Mouse (Mus musculus): Measurements from ENCODE around the gene Fgfr2. TPM values are rescaled to one million over a fixed set of nuclear protein-coding genes. Genes with fewer than 3 reads are reported as not detected.
A peak's percentile ranks its signal among the peaks of the same experiment; 100 is the strongest.

Fgfr2 gene
- polyA plus RNA-seq, 1 experiment from 2014 or later, result 17.2 TPM

- Histone ChIP-seq H3K4me2 (peak overlapping the region; percentile 81), H3K4me1 (replicated peaks) (peaks cover 43% of the 10 kb centered on the region), H3K9me3 (replicated peaks) (no peaks in the 10 kb centered on the region), H3K36me3 (no peaks in the 10 kb centered on the region), H3K4me3 (peak overlapping the region; percentile 92), H3K27me3 (0 out of 2 replicates have a peak, but pooled peaks cover under 1% of the 10 kb centered on the region), H3K9ac (peak overlapping the region; percentile 88), H3K27ac (peak overlapping the region; percentile 99)
- ATAC-seq (replicated peaks; ENCODE audit: insufficient number of reproducible peaks, insufficient read depth, low FRiP score, low read depth), result peak; percentile 83
- WGBS, result under 1% methylated on average over 13 of the region's 13 CpGs
Observed at GRCm38 (mm10) chr7:132575623-132576022, 547.5 kb downstream of the Fgfr2 start.

- Histone ChIP-seq H3K27ac (no peak overlapping the region), H3K4me3 (no peak overlapping the region), H3K36me3 (no peaks in the 10 kb centered on the region), H3K9ac (no peak overlapping the region), H3K4me1 (replicated peaks) (peaks cover 53% of the 10 kb centered on the region), H3K4me2 (peak overlapping the region; percentile 1; the same call in 1 of the 2 replicates), H3K27me3 (no peaks in the 10 kb centered on the region), H3K9me3 (replicated peaks) (no peaks in the 10 kb centered on the region)
- no peak for ATAC-seq (replicated peaks; ENCODE audit: insufficient number of reproducible peaks, insufficient read depth, low FRiP score, low read depth)
- 85% methylated on average over 5 of the region's 5 CpGs for WGBS
Observed at GRCm38 (mm10) chr7:132574646-132575045, 548.5 kb downstream of the Fgfr2 start.

DNA sequence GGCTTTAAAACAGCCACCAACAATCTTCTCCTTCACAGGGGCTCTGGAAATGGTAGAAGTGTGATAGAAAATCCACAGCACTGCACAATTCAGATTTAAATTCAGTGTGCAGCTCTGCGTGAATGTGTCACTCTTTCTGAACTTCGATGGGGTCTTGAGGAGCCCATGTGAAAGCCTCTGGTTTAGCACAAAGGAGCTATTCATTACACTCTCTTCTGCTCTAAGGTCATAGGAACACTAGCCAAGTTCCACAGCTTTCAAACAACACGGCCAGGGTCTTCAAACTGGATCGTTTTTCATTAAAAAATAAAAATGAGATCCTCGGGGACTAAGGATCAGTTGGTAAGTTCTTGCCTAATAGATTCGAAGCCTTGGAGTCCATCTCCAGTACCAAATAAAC lies 549.9 kb downstream of the Fgfr2 start:
- Histone ChIP-seq H3K9ac (no peak overlapping the region), H3K4me3 (no peak overlapping the region), H3K9me3 (replicated peaks) (no peaks in the 10 kb centered on the region), H3K36me3 (peaks cover 6% of the 10 kb centered on the region; the same call in 1 of the 2 replicates), H3K27ac (peak overlapping the region; percentile 10; the same call in 1 of the 2 replicates), H3K4me1 (replicated peaks) (peaks cover 58% of the 10 kb centered on the region), H3K27me3 (no peaks in the 10 kb centered on the region), H3K4me2 (peak overlapping the region; percentile 2; the same call in 1 of the 2 replicates)
- ATAC-seq (replicated peaks; ENCODE audit: insufficient number of reproducible peaks, insufficient read depth, low FRiP score, low read depth), result no peak
- 71% methylated on average over 6 of the region's 6 CpGs for WGBS

DNA sequence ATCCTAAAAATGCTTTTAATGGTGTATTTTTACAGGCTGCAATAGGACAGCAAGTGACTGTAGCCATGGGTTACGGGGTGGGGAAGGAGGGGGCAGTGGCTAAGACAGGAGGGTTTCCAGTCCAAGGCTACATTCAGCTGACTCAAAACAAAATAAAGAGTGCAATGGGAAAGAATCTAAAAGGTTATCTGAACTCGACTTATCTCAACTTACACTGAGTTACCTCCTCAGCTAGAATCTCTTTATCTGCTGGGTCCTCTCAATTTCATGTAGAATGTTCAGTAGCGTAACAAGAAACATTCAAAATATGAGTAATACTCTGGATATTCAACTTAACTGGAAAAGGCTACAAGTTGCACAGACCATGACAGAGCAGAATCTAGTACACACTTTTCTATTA lies 550.4 kb downstream of the Fgfr2 start:
- Histone ChIP-seq H3K36me3 (peaks cover 6% of the 10 kb centered on the region; the same call in 1 of the 2 replicates), H3K9ac (no peak overlapping the region), H3K9me3 (replicated peaks) (no peaks in the 10 kb centered on the region), H3K4me1 (replicated peaks) (peaks cover 58% of the 10 kb centered on the region), H3K27ac (peak overlapping the region; percentile 10; the same call in 1 of the 2 replicates), H3K27me3 (no peaks in the 10 kb centered on the region), H3K4me2 (no peak overlapping the region), H3K4me3 (no peak overlapping the region)
- 61% methylated on average over 3 of the region's 3 CpGs for WGBS
- no peak for ATAC-seq (replicated peaks; ENCODE audit: insufficient number of reproducible peaks, insufficient read depth, low FRiP score, low read depth)

- Histone ChIP-seq H3K9me3 (replicated peaks) (no peaks in the 10 kb centered on the region), H3K4me1 (replicated peaks) (peaks cover 55% of the 10 kb centered on the region), H3K4me2 (peak overlapping the region; percentile 21; the same call in 1 of the 2 replicates), H3K27ac (peak overlapping the region; percentile 38), H3K27me3 (no peaks in the 10 kb centered on the region), H3K4me3 (no peak overlapping the region), H3K9ac (peak overlapping the region; percentile 25; the same call in 1 of the 2 replicates), H3K36me3 (peaks cover 16% of the 10 kb centered on the region; the same call in 1 of the 2 replicates)
- WGBS, result 46% methylated on average over 8 of the region's 8 CpGs
- no peak for ATAC-seq (replicated peaks; ENCODE audit: insufficient number of reproducible peaks, insufficient read depth, low FRiP score, low read depth)
Observed at GRCm38 (mm10) chr7:132571481-132571880, 551.7 kb downstream of the Fgfr2 start.

DNA sequence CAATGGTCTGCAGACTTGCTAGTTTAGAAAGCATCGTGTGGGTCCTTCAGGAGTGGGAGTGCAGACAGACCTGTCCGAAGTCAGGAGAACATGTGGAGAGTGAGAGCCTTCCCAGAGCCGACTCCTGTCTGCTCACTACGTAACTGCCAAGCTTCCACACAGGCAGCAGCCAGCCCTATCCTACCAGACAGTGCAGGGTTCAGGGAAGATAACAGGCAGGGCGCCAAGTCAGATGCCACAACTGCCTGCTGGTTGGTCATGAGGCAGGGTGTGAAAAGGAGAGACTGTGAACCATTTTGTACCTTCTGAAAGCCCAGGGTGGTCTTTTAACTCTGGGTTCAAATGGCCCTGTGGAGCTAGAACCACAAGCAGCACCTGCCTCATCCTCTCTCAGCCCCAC lies 553.1 kb downstream of the Fgfr2 start:
- Histone ChIP-seq H3K4me3 (no peak overlapping the region), H3K27me3 (no peaks in the 10 kb centered on the region), H3K9ac (no peak overlapping the region), H3K4me2 (peak overlapping the region; percentile 10; the same call in 1 of the 2 replicates), H3K27ac (peak overlapping the region; percentile 68), H3K9me3 (replicated peaks) (no peaks in the 10 kb centered on the region), H3K4me1 (replicated peaks) (peaks cover 51% of the 10 kb centered on the region), H3K36me3 (peaks cover 23% of the 10 kb centered on the region)
- peak; percentile 79 for ATAC-seq (replicated peaks; ENCODE audit: insufficient number of reproducible peaks, insufficient read depth, low FRiP score, low read depth)
- 38% methylated on average over 5 of the region's 5 CpGs for WGBS

- Histone ChIP-seq H3K9ac (no peak overlapping the region), H3K4me2 (no peak overlapping the region), H3K9me3 (replicated peaks) (no peaks in the 10 kb centered on the region), H3K4me1 (replicated peaks) (peaks cover 44% of the 10 kb centered on the region), H3K36me3 (peaks cover 35% of the 10 kb centered on the region), H3K27me3 (no peaks in the 10 kb centered on the region), H3K27ac (no peak overlapping the region), H3K4me3 (no peak overlapping the region)
- 87% methylated on average over 6 of the region's 6 CpGs for WGBS
- no peak for ATAC-seq (replicated peaks; ENCODE audit: insufficient number of reproducible peaks, insufficient read depth, low FRiP score, low read depth)
Observed at GRCm38 (mm10) chr7:132568817-132569216, 554.3 kb downstream of the Fgfr2 start.

DNA sequence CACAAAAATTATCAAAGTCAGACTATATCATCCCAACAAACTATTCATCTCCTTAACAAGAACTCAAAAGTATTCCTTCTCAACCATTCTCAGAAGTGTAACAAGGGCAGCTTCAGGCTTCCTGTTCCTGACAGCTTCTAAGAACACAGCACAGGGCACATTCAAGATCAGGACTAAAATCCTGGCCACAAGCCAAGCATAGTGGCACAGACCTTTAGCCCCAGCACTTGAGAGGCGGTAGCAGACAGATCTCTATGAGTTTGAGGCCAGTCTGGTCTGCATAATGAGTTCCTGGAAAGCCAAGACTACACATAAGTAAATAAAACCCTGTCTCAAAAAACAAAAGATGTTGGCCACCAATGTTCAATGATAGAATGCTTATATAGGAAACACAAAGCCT lies 557.3 kb downstream of the Fgfr2 start:
- ATAC-seq (replicated peaks; ENCODE audit: insufficient number of reproducible peaks, insufficient read depth, low FRiP score, low read depth), result no peak
- H3K9me3 ChIP-seq (replicated peaks), result no peaks in the 10 kb centered on the region
- H3K9ac ChIP-seq, result no peak overlapping the region
- WGBS, result 19% methylated on average over 1 of the region's 1 CpGs
- no peak overlapping the region for H3K4me2 ChIP-seq
- H3K36me3 ChIP-seq, result peaks cover 65% of the 10 kb centered on the region
- no peaks in the 10 kb centered on the region for H3K27me3 ChIP-seq
- no peak overlapping the region for H3K27ac ChIP-seq
- H3K4me1 ChIP-seq (replicated peaks), result peaks cover 20% of the 10 kb centered on the region
- no peak overlapping the region for H3K4me3 ChIP-seq

- WGBS, result 43% methylated on average over 3 of the region's 3 CpGs
- no peaks in the 10 kb centered on the region for H3K9me3 ChIP-seq (replicated peaks)
- H3K4me2 ChIP-seq, result no peak overlapping the region
- ATAC-seq (replicated peaks; ENCODE audit: insufficient number of reproducible peaks, insufficient read depth, low FRiP score, low read depth), result no peak
- H3K27me3 ChIP-seq, result no peaks in the 10 kb centered on the region
- H3K36me3 ChIP-seq, result peaks cover 70% of the 10 kb centered on the region
- H3K9ac ChIP-seq, result no peak overlapping the region
- H3K27ac ChIP-seq, result peak overlapping the region; percentile 44; the same call in 1 of the 2 replicates
- no peak overlapping the region for H3K4me3 ChIP-seq
- H3K4me1 ChIP-seq (replicated peaks), result no peaks in the 10 kb centered on the region; the same call in 1 of the 2 replicates
Observed at GRCm38 (mm10) chr7:132559138-132559766, 563.9 kb downstream of the Fgfr2 start.

DNA sequence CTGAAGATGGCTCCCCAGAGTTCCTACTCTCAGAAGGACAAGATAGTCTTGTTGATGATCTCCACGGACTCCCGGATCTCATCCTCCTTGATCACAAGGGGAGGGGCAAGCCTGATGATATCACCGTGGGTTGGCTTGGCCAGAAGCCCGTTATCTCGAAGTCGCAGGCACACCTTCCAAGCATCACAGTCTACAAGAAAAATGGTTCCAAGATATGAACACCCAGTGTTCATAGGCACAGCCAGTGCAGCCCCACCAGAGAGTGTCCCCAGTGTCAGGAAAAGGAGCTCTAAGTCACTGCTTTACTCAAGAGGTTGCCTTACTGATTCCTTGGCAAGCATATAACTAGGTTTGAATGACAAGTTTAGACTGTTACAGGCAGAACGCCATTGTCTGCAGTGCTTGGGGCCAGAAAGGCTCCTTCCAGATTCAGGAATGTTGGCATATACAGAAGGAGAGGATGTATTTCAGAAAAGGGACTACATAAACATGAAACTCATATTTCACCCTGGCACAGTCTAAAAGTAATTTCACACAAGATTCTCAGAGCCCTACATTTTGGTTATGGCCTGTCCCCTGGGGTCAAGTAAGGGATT lies 564.9 kb downstream of the Fgfr2 start:
- H3K9me3 ChIP-seq (replicated peaks), result no peaks in the 10 kb centered on the region
- no peaks in the 10 kb centered on the region; the same call in 1 of the 2 replicates for H3K4me1 ChIP-seq (replicated peaks)
- H3K4me3 ChIP-seq, result no peak overlapping the region
- peaks cover 60% of the 10 kb centered on the region for H3K36me3 ChIP-seq
- H3K4me2 ChIP-seq, result no peak overlapping the region
- no peak overlapping the region for H3K27ac ChIP-seq
- H3K9ac ChIP-seq, result no peak overlapping the region
- no peak for ATAC-seq (replicated peaks; ENCODE audit: insufficient number of reproducible peaks, insufficient read depth, low FRiP score, low read depth)
- H3K27me3 ChIP-seq, result no peaks in the 10 kb centered on the region
- 70% methylated on average over 7 of the region's 7 CpGs for WGBS

- WGBS, result 80% methylated on average over 5 of the region's 5 CpGs
- no peak overlapping the region for H3K9ac ChIP-seq
- H3K27ac ChIP-seq, result no peak overlapping the region
Observed at GRCm38 (mm10) chr7:132556575-132556974, 566.6 kb downstream of the Fgfr2 start.

More at GRCm38 (mm10) chr7:132556575-132556974, 566.6 kb downstream of the Fgfr2 start:
- Histone ChIP-seq H3K36me3 (peaks cover 43% of the 10 kb centered on the region), H3K4me3 (no peak overlapping the region), H3K27me3 (no peaks in the 10 kb centered on the region), H3K4me2 (no peak overlapping the region), H3K4me1 (replicated peaks) (no peaks in the 10 kb centered on the region; the same call in 1 of the 2 replicates), H3K9me3 (replicated peaks) (no peaks in the 10 kb centered on the region)
- ATAC-seq (replicated peaks; ENCODE audit: insufficient number of reproducible peaks, insufficient read depth, low FRiP score, low read depth), result no peak
